8 mouse cellular contexts compared by ENCODE assay signal in the genomic region with DNA sequence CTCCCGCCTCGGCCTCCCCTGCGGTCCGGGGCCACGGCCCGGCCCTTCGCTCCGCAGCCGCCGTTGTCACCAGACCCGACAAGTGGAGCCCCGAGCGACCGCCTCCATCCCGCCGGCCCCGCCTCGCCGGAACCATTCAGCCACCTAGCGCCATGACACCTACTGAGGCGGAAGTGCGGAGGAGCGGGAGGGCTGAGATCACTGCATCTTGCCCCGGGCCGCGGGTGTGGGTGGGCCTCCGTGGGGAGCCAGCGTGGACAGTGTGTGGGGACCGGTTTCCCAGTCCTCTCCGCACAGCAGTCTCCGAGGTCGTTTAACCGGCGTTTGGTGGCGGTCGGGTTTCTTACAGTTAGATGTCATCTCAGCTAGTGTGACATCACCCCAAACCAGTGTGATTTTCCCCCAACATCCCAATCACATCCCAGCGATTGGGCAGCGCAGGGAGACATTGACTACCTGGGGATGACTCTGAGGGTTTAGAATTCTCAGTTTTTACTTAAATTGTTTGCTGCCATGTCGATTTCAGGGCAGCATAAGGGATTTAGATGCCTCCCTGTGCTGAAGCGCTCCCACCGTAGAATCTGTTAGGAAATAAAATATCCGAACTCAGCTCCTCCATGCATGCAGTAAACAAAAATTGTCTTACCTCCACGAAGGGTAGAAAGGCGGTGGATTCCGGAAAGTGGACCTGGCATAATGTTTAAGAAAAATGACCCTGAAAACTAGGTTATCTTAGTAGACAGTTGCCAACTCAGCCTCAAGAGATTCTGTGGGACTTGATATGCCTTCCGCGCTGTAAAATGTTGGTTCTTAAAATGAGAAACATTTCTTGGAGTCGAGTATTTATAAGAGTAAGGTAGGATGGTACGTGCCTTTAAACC. TPM values are rescaled to one million over a fixed set of nuclear protein-coding genes. Genes with fewer than 3 reads are reported as not detected.
A peak's percentile ranks its signal among the peaks of the same experiment; 100 is the strongest.
DNase-seq lines count a peak whose midpoint lies in the region; ATAC-seq lines count a peak whose summit lies in the region.

Gene Hipk1 (minus strand): TSS at position 334 of the 881 bp plus-strand sequence.

- no peaks in the 10 kb centered on the region for H3K27me3 ChIP-seq in forebrain, embryonic 11.5 days (ENCODE audit: control insufficient read depth, insufficient read depth, low read length)
- no peaks in the 10 kb centered on the region for H3K27me3 ChIP-seq in heart, embryonic 16.5 days (ENCODE audit: control insufficient read depth, insufficient read depth, low read length)
- no peaks in the 10 kb centered on the region for H3K27me3 ChIP-seq in liver, embryonic 15.5 days
- H3K27me3 ChIP-seq in neural tube, embryonic 12.5 days (replicated peaks): no peaks in the 10 kb centered on the region

- peak within 1 kb of the TSS; percentile 72 for H3K27ac ChIP-seq in forebrain, embryonic 11.5 days (ENCODE audit: low read depth, low read length)
- peak within 1 kb of the TSS; percentile 91 for H3K27ac ChIP-seq in heart, embryonic 16.5 days (ENCODE audit: low read length)
- peak within 1 kb of the TSS; percentile 95 for H3K27ac ChIP-seq in liver, embryonic 15.5 days (replicated peaks)
- H3K27ac ChIP-seq in neural tube, embryonic 12.5 days: peak within 1 kb of the TSS; percentile 75

- H3K4me3 ChIP-seq in forebrain, embryonic 11.5 days (ENCODE audit: low read depth, low read length): peak within 1 kb of the TSS; percentile 97
- H3K4me3 ChIP-seq in heart, embryonic 16.5 days (ENCODE audit: low read length): peak within 1 kb of the TSS; percentile 92
- peak within 1 kb of the TSS; percentile 74 for H3K4me3 ChIP-seq in liver, embryonic 15.5 days (replicated peaks)
- H3K4me3 ChIP-seq in neural tube, embryonic 12.5 days: peak within 1 kb of the TSS; percentile 87

- ATAC-seq in CD4-positive, CD25-positive, alpha-beta regulatory T cell, adult 4 months: peak; percentile 90
- peak; percentile 97 for ATAC-seq in forebrain, embryonic 11.5 days (replicated peaks; ENCODE audit: low FRiP score)
- ATAC-seq in heart, embryonic 16.5 days (replicated peaks; ENCODE audit: extremely low read depth, insufficient read depth, low FRiP score): peak; percentile 93
- ATAC-seq in liver, embryonic 15.5 days (ENCODE audit: insufficient read depth): peak; percentile 94
- ATAC-seq in neural tube, embryonic 12.5 days (ENCODE audit: low FRiP score, low read depth): peak; percentile 98

- peak within 1 kb of the TSS; percentile 93 for H3K9ac ChIP-seq in forebrain, embryonic 11.5 days (ENCODE audit: low read length)
- H3K9ac ChIP-seq in heart, embryonic 16.5 days (ENCODE audit: low read length): peak within 1 kb of the TSS; percentile 98
- H3K9ac ChIP-seq in liver, embryonic 15.5 days: peak within 1 kb of the TSS; percentile 95
- H3K9ac ChIP-seq in neural tube, embryonic 12.5 days: peak within 1 kb of the TSS; percentile 94

- 10% methylated on average over 49 of the region's 49 CpGs for WGBS in forebrain, embryonic 11.5 days
- WGBS in heart, embryonic 16.5 days: 8% methylated on average over 49 of the region's 49 CpGs
- WGBS in liver, embryonic 15.5 days (ENCODE audit: insufficient replicate concordance): 6% methylated on average over 49 of the region's 49 CpGs
- 10% methylated on average over 49 of the region's 49 CpGs for WGBS in neural tube, embryonic 12.5 days

- H3K36me3 ChIP-seq in forebrain, embryonic 11.5 days (ENCODE audit: control insufficient read depth, insufficient read depth, low read length): no peaks in the 10 kb centered on the region
- 0 out of 2 replicates have a peak, but pooled peaks cover 2% of the 10 kb centered on the region for H3K36me3 ChIP-seq in heart, embryonic 16.5 days (ENCODE audit: control insufficient read depth, insufficient read depth)
- peaks cover 14% of the 10 kb centered on the region; the same call in 1 of the 2 replicates for H3K36me3 ChIP-seq in liver, embryonic 15.5 days (replicated peaks)
- no peaks in the 10 kb centered on the region for H3K36me3 ChIP-seq in neural tube, embryonic 12.5 days

- peak; percentile 79 for DNase-seq in c-Kit-negative CD71-positive TER-119-positive erythroid progenitor cells, embryonic 14.5 days (ENCODE audit: low read depth, low spot score)
- DNase-seq in forebrain, embryonic 11.5 days (ENCODE audit: low spot score): peak; percentile 97
- DNase-seq in kidney, postnatal 36 days: peak; percentile 96
- DNase-seq in telencephalon, adult 2 months (ENCODE audit: low read depth, low spot score): peak; percentile 89

- H3K9me3 ChIP-seq in forebrain, embryonic 11.5 days (ENCODE audit: control insufficient read depth, low read length): no peaks in the 10 kb centered on the region
- H3K9me3 ChIP-seq in heart, embryonic 16.5 days (replicated peaks; ENCODE audit: control insufficient read depth, low read length): no peaks in the 10 kb centered on the region
- H3K9me3 ChIP-seq in liver, embryonic 15.5 days (replicated peaks): no peaks in the 10 kb centered on the region
- no peaks in the 10 kb centered on the region for H3K9me3 ChIP-seq in neural tube, embryonic 12.5 days

- H3K4me1 ChIP-seq in forebrain, embryonic 11.5 days (replicated peaks; ENCODE audit: control insufficient read depth, insufficient read depth, low read length): peaks cover 4% of the 10 kb centered on the region; the same call in 1 of the 2 replicates
- peaks cover 20% of the 10 kb centered on the region for H3K4me1 ChIP-seq in heart, embryonic 16.5 days (ENCODE audit: control insufficient read depth, insufficient read depth, low read length)
- peaks cover 74% of the 10 kb centered on the region for H3K4me1 ChIP-seq in liver, embryonic 15.5 days (replicated peaks)
- peaks cover 11% of the 10 kb centered on the region for H3K4me1 ChIP-seq in neural tube, embryonic 12.5 days

- H3K4me2 ChIP-seq in forebrain, embryonic 11.5 days (ENCODE audit: low read depth, low read length, severe bottlenecking): peak within 1 kb of the TSS; percentile 91
- H3K4me2 ChIP-seq in heart, embryonic 16.5 days (ENCODE audit: low read depth, low read length): peak within 1 kb of the TSS; percentile 89
- peak within 1 kb of the TSS; percentile 79 for H3K4me2 ChIP-seq in liver, embryonic 15.5 days
- H3K4me2 ChIP-seq in neural tube, embryonic 12.5 days (replicated peaks): peak within 1 kb of the TSS; percentile 81

RNA-seq across cellular contexts. Expression of gene Hipk1, which starts in this region (rescaled TPM):
- 10 to 100 TPM; 25.6 to 29.8 TPM for polyA plus RNA-seq in CD4-positive, CD25-positive, alpha-beta regulatory T cell, adult 4 months (2017; shearing (Covaris generic))
- polyA plus RNA-seq in forebrain, embryonic 11.5 days (2014; fragmentation: Nextera tagmentation; extraction: Ambion mirVana): 17.2 and 17.6 TPM in 2 replicates
- polyA plus RNA-seq in heart, embryonic 16.5 days (2015; fragmentation: Nextera tagmentation; extraction: Ambion mirVana): 10.8 and 11.6 TPM in 2 replicates
- 15.3 and 17.7 TPM in 2 replicates for polyA plus RNA-seq in liver, embryonic 15.5 days (2015; fragmentation: Nextera tagmentation; extraction: Ambion mirVana)
- 13.1 and 14.0 TPM in 2 replicates for polyA plus RNA-seq in neural tube, embryonic 12.5 days (2016; fragmentation: Nextera tagmentation; extraction: Ambion mirVana)

Comparison
In these comparisons a context has a peak if more than half of its experiments do, and no peak if none do; other contexts are left out.
1. Peak in every context shown above with its lines: DNase-seq, ATAC-seq, H3K4me3 ChIP-seq and H3K27ac ChIP-seq.